Mouse (Mus musculus) B cell, adult 2 months (primary cell): ENCODE results near the gene Fcho2.

ENCODE experiments used
- DNase-seq, 2 experiments: peaks; one replicate each; pipeline ENCODE4 v3.0.0; 2022

The Fcho2 gene

DNA sequence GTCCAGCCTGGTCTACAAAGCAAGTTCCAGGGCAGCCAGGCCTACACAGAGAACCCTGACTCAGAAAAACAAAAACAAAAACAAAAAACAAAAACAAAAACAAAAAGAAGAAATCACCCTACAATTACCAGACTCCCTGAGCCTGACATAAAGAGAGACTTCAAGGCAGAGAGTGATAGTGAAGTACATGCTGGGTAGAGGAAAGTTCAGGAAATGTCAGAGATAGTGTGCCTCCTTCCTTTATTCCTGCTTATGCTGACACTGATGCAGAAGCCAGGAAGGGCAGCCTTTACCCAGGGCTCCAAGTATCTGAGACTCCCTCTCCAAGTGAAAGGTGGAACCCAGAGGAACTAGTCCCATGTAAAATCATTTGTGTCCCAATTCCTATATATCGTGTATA lies 10.8 kb downstream of the Fcho2 start:
- no peak for DNase-seq

GRCm38 (mm10) chr13:98803699-98804098 lies 11.6 kb downstream of the Fcho2 start:
- no peak for DNase-seq

DNA sequence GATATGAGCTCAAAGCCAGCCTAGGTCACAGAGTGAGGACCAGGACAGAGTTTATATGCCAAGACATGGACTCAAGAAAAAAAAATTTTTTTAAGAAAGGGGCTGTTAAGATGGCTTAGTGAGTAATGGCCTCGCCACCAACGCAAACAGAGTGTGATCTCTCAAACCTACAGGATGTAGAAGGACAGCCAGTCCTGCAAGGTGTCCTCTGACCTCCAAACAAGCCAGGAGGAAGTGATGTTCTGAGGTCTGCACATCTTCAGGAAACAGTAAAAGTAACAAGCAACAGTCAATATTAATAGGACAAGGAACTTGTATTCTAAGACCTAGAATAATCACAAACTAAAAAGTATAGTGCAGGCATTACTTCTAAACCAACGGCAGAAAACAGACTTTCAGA lies 12.3 kb downstream of the Fcho2 start:
- DNase-seq = no peak

DNA sequence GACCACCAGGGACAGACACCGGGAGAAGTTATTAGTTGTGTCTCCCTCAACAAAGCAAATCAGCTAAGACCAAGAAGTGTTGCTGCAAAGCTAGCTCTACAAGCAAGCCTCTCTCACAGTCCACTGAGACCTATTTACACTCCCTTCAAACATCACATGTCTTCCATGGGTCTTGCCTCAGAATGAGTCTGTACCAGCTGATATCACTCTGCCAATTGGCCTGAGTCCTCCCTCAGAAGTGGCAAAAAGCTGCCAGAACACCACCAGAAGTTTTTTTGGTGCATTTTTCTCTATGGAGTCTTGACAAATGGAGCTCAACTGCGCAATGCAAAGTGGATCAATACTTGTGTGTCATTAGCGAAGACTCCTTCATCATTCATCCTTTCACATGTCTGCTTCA lies 19.7 kb downstream of the Fcho2 start:
- DNase-seq = no peak

DNA sequence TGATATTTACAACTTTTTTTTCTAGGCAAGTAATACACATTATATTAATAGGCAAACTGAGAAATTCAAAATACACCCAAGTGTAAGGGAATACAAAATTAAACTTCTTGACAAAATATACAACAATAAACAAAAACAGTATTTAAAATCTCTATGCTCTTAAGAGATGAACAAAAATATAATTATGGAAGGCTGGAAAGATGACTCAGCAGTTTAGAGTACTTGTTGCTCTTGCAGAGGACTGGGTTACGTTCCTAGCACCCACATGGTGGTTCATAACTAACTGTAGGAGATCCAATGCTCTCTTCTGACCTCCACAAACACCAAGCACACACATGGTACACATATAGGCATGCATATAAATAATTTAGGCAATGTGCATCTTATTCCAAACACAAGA lies 22.4 kb downstream of the Fcho2 start:
- no peak for DNase-seq

DNA sequence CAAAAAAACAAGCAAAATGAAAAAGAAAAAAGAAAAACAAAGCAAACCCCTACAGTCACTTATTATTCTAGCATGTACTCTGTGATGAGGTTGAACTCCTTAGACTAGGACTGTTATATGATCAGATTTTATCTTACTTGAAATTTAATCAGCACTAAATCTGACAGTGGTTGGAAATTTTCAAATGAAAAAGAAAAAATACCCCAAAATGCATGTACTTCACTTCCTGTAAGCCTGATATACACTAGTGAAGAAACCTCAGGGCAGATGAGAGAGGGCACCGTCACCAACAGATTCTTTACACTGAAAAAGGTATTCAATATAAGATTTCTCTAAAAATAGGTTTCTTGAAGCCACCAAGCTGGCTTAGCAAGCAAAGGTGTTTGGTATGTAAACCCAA lies 23.6 kb downstream of the Fcho2 start:
- DNase-seq = no peak

DNA sequence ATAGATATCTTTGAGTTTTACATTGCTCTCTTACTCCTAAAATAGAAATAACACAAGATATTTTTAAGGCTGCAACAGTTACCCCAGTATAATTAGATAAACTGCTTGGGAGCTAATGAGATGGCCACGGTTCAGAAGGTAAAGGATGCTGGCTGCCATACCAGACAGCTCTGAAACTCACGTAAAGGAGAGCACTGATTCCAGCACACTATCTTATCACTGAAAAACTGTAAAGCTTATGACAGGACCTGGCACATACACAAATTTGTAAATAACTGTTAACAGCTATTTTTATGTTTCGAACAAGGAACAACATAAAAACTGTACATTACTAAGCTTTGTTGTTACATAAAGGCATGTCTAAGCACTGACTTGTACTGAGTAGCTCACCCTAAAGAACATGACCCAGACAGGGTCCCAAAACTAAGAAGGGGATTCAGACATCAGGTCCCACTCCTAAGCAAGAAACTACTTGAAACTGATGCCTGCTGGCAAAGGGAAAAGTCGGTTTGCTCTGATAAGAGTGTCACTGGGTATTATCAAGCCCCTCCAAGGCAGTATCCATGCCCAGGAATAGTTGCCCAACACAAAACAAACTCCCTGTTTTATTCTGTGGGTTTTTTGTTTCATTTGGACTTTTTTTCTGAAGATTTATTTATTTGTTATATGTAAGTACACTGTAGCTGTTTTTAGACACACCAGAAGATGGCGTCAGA lies 28.1 kb downstream of the Fcho2 start:
- DNase-seq = no peak

GRCm38 (mm10) chr13:98777959-98778358 lies 37.3 kb downstream of the Fcho2 start:
- no peak for DNase-seq

DNA sequence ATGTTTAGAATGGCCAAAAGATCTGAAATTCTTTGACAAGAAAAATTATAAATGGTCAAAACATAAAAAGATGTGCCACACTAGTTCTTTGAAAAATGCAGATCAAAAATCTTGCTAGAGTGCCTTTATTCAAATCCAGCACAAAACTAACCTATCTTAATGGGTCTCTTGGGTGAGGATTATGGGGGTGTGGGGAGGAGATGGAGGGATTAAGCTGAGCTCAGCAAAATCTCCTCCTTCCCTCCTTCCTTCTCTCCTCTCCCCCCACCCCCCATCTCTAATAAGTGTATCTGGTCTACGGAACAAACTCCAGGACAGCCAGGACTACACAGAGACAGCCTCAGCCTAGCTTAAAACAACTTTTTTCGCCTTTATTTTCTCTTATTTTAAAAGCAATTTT lies 43.8 kb downstream of the Fcho2 start:
- no peak for DNase-seq

- DNase-seq = no peak
These were observed 46.9 kb downstream of the Fcho2 start for GRCm38 (mm10) chr13:98768329-98768728.

- no peak for DNase-seq
These were observed 53.5 kb downstream of the Fcho2 start for GRCm38 (mm10) chr13:98761771-98762170.

DNA sequence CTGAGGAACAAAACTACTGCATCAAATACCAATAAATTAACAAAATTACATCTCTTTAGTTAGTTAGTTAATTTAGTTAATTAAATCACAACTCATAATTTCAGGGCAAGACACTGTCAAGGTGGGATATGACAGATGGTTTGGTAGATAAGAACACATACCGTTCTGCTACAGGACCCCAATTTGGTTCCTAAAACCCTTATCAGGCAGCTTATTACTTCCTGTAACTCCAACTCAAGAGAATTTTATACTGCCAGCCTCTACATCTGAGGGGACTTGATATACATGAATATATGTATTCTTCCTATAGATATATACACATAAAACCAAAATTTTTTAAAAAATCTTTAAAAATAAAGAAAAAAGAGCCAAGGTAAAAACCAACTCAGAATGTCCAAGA lies 59.4 kb downstream of the Fcho2 start:
- no peak for DNase-seq

DNA sequence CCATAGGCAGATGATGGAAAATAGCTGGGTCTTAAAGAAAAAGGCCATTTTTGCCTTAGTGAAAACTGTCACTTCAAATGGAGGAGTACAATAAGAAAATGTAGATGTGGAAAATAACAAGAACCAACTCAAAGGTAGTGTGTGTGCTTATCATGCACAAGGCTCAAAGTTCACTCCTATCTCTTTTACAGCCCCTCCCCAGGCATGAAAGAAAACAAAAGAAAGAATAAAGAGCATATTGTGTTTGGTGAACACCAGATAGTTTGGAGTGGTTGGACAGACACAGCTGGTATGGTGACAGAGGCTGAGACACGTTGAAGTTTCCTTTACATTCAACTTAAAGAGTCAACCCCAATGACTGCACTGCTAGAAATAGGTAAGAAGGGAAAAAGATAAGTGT lies 70.6 kb downstream of the Fcho2 start:
- no peak for DNase-seq

- DNase-seq = no peak
These were observed 71.4 kb downstream of the Fcho2 start for GRCm38 (mm10) chr13:98743829-98744228.

DNA sequence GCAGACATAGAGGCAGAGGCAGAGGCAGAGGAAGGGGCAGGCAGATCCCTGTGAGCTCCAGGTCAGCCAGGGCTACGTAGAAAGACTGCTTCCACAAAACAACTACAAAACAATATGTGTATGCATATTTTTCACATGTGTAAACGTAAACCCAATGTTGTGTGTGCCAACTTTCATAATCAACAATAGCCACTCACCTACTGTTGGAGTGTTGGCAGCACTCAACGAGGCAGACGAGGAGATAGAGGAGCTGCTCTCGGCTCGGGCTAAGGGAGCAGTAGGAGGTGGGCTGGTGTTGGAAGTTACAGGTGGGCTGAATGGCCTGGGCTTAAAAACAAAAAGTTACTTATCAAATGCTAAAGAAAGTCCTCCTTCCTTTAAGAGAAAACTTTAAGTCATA lies 72.0 kb downstream of the Fcho2 start:
- no peak for DNase-seq

DNA sequence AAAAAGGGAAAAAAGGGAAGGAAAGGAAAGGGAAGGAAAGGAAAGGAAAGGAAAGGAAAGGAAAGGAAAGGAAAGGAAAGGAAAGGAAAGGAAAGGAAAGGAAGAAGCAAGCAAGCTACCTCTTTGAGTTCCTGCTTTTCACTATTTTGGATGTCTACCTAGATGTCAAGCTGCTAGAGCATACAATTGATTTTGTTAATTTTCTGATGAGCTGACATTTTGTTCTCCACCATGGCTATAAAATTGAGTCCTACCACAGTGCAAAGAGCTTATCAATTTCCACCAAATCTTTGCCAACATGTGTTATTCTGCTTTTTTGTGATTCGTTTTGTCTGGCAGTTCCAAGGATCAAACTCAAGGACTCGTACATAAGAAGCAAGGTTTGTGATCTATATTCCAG lies 77.0 kb downstream of the Fcho2 start:
- DNase-seq = no peak

DNA sequence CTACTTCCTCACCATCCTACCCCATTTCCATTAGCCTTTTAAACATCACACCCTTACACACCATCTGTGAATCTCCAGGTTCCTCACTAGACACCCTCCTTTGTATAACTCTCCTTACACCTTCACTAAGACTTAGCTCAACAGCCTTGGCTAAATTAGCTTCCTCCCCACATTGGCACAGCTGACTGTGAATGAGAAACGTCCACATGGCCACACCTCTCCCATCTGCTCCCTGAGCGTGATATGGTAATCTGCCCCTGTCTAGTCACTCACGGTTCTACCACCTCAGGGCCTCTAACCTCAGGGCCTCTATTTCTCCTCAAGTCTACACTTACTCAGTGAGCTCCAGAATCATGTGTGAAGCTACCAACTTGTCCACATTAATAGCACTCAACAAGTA lies 82.0 kb downstream of the Fcho2 start:
- no peak for DNase-seq

DNA sequence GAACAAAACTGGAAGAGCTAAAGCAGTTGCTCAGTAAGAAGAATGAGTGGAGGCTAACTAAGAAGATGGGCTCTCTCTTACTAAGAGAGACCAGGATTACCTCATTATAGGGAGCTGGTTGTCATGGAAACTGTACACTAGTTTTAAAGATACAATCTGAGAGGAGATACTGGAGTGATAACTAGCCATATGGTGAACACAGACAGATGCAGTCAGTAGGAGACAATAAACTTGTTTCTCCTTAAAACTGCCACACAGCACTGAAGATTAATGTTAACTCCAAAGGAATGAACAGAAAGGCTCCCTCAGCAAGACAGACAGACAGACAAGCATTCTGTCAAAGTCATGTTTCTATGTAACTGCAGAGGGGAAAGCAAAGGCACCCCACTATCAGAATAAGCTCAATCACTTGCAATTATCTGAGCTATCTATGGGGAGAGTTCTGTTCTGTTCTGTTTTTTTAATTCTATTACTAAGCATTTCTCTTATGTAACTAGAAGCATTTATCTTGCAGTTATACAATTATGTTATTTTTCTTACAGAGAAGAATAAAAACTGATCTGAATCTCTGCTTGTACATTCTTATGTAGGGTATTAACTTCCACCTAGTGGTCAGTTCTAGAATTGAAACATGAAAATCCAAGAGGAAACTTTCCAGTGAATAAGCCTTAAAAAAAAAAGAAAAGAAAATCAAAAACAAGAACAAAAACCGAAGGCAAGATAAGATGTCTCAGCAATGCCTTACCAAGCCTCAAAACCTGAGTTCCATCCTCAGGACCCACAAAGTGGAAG lies 85.8 kb downstream of the Fcho2 start:
- DNase-seq = no peak

GRCm38 (mm10) chr13:98726494-98726893 lies 88.8 kb downstream of the Fcho2 start:
- DNase-seq = peak; percentile 5 to 8

DNA sequence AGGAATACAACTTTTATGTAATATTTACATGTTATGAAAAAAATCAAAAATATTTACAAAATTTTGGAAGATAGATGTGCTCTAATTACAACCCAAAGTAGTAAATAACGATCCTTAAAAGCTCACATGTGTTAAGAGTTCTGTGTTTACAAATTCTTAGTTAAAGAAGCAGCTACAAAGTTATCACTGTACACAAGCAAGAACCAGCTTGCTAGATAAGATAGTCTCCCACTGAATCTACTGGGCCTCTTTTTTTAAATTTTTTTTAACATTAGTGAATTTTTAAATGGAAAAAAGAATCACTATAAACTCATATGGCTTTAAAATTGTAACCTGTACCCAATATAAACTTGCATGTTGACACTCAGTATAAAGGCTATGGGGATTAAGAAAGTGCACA lies 91.8 kb downstream of the Fcho2 start:
- DNase-seq = no peak

- no peak for DNase-seq
These were observed 93.0 kb downstream of the Fcho2 start for GRCm38 (mm10) chr13:98722296-98722695.

DNA sequence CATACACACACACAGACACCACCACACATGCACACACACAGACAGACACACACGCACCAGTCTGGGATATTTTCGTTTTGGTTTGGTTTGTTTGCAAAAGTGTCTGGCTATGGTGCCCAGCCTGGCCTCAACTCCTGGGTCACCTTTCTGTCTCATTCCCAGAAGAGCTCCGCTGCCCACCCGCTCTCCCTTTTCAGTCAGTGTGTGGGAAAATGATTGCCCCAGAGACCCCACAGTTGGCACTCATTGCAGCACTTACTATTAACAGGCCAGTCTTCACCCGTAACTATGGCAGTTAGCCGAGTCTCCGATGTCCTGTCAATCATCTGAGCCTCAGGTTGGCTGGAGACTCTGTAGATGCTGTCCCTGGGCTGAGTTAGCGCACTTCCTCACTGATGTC lies 99.1 kb downstream of the Fcho2 start:
- DNase-seq = no peak

DNA sequence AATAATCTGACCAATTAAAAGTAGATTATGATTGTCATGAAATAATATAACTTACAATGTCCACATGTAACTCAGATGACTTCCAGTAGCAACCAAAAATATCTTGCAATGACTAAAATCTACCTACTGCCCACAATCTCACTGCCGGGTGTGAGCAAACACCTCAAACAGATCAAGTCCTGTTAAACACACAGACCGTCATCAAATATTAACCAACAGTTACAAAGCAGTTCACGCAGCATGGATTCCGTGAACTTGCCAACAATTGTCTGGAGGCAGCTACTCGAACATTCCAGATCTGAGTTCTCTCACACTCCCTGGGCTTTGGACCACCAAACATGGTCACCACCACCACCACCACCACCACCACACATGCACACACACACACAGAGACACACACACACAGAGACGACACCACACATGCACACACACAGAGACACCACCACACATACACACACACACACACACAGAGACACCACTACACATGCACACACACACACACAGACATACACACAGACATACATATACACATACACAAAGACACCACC lies 99.7 kb downstream of the Fcho2 start:
- no peak for DNase-seq

DNA sequence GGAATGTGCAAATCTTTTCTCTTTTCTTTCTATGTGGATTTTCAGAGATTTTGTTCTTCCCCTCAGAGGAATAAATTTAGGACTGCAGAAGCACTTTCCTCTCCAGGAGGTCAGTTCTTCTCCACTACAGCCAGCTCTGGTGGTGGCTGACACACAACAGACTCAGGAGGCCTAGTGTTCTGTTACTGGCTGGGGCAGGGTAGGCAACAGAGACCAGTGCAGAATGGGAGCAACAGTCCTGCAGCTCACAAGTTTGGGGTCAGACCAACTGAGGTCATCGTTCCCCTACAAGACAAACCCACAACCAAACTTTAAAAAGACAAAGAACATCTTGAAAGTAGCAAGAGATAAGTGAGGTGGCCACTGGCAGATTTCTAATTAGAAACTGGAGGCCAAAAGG lies 104.6 kb downstream of the Fcho2 start:
- no peak for DNase-seq
